Mouse (Mus musculus): ENCODE results near the gene Rbm34. TPM values are rescaled to one million over a fixed set of nuclear protein-coding genes. Genes with fewer than 3 reads are reported as not detected.

Rbm34 gene
- polyA plus RNA-seq, 1 experiment from 2014 or later = 31.7 TPM

DNA sequence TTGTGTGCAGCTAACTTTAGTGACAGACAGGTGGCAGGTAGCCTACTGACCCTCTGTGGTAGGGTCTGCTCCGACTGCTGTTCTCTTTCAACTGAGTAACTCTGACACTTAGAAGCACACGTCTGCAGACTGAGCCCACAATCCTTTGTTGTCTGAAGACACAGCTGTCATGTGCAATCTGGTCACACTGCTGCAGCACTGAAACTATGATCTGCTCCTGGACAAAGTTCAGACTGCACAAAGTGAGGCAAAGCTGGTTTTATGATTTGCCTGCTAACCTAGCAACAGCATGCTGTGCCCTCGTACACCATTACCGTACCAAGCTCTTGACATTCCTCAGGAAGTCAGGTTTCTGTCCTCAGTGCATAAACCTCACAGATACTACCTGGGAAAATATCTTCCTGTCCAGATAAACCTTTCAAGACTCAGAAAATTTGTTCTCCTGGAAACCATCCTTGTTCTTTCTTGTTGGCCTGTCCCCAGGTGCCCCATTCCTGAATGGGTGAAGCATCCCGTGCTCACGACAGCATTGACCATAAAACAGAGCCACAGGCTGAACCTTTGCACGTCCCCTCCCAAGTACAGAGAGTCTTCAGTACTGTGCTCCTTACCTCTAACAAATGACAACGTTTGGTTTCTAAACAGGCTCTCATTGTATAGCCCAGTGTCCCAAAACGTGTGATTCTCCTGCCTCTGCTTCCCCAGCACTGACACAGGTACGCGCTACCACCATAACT, 18.8 kb downstream of the Rbm34 start:
- Histone ChIP-seq H3K4me2 (no peak overlapping the region), H3K27ac (no peak overlapping the region), H3K36me3 (peaks cover 78% of the 10 kb centered on the region), H3K9ac (no peak overlapping the region), H3K27me3 (no peaks in the 10 kb centered on the region), H3K9me3 (no peaks in the 10 kb centered on the region), H3K4me3 (no peak overlapping the region), H3K4me1 (no peaks in the 10 kb centered on the region)
- no peak for ATAC-seq (ENCODE audit: insufficient number of reproducible peaks, insufficient read depth, low FRiP score, low TSS enrichment, low read depth)
- 87% methylated on average over 11 of the region's 11 CpGs for WGBS

DNA sequence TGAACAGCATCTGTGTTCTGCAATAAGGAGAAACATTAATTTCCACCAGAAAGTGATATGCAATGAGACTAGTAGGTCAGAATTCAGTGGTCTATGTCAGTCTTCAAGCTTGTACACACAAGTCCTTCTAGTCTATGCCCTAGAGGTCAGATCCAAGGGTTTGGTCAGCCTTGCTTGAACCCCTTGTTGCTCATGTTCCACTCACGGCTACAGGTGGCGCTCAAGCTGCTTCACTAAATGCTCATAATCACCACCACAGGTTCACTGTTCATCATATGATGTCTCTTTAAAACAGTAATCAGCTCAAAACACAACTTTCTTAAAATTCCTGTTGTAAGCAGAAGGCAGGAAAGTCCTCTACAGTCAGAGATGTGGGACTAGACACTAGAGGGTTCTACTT, 21.3 kb downstream of the Rbm34 start:
- 75% methylated on average over 2 of the region's 2 CpGs for WGBS
- Histone ChIP-seq H3K36me3 (peaks cover 58% of the 10 kb centered on the region), H3K4me2 (no peak overlapping the region)

DNA sequence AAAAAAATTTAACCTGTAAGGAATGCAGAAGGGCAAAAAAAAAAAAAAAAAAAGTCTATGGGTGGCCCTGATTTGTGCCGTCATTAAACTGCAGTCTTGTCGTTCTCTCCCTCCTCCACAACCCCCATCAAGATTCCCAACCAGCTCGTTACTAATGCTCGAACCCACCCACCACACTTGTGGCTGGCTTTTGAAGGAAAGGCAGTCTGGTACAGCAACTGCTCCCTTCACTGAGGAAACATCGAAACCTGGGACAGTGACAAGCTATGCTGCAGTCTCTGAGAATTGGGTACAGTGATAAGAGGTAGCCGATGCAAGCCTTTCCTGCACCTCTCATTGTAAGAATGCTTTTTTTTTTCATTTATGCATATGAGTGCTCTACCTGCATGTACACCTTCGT, 24.4 kb downstream of the Rbm34 start:
- H3K4me2 ChIP-seq = peak overlapping the region; percentile 94
- H3K4me1 ChIP-seq = peaks cover 20% of the 10 kb centered on the region
- no peak overlapping the region for H3K27ac ChIP-seq
- peak overlapping the region; percentile 92 for H3K4me3 ChIP-seq
- no peaks in the 10 kb centered on the region for H3K9me3 ChIP-seq
- WGBS = 74% methylated on average over 7 of the region's 7 CpGs
- no peak for ATAC-seq (ENCODE audit: insufficient number of reproducible peaks, insufficient read depth, low FRiP score, low TSS enrichment, low read depth)
- no peak overlapping the region; the same call in 1 of the 2 replicates for H3K9ac ChIP-seq
- H3K36me3 ChIP-seq = peaks cover 35% of the 10 kb centered on the region
- H3K27me3 ChIP-seq = no peaks in the 10 kb centered on the region

More for the DNA sequence above, 21.3 kb downstream of the Rbm34 start:
- Histone ChIP-seq H3K27ac (no peak overlapping the region), H3K9me3 (no peaks in the 10 kb centered on the region), H3K4me3 (no peak overlapping the region), H3K27me3 (no peaks in the 10 kb centered on the region), H3K9ac (no peak overlapping the region), H3K4me1 (peaks cover 4% of the 10 kb centered on the region)
- ATAC-seq (ENCODE audit: insufficient number of reproducible peaks, insufficient read depth, low FRiP score, low TSS enrichment, low read depth) = no peak

GRCm38 (mm10) chr8:126945730-126946163, 25.1 kb downstream of the Rbm34 start, which contains the start of gene Tomm20:
Tomm20 (minus strand) TSS chr8:126945844.
- H3K4me2 ChIP-seq = peak within 1 kb of the TSS; percentile 94

GRCm38 (mm10) chr8:126944781-126945691, 25.8 kb downstream of the Rbm34 start:
- peaks cover 21% of the 10 kb centered on the region for H3K36me3 ChIP-seq
- peak overlapping the region; percentile 92 for H3K4me3 ChIP-seq
- peak; percentile 52; the same call in 1 of the 2 replicates for ATAC-seq (ENCODE audit: insufficient number of reproducible peaks, insufficient read depth, low FRiP score, low TSS enrichment, low read depth)
- peaks cover 20% of the 10 kb centered on the region for H3K4me1 ChIP-seq
- peak overlapping the region; percentile 90 for H3K27ac ChIP-seq
- H3K4me2 ChIP-seq = peak overlapping the region; percentile 94
- no peaks in the 10 kb centered on the region for H3K27me3 ChIP-seq
- H3K9me3 ChIP-seq = no peaks in the 10 kb centered on the region
- peak overlapping the region; percentile 95 for H3K9ac ChIP-seq
- 1% methylated on average over 46 of the region's 46 CpGs for WGBS

More at GRCm38 (mm10) chr8:126945730-126946163, 25.1 kb downstream of the Rbm34 start, which contains the start of gene Tomm20:
- Histone ChIP-seq H3K9ac (peak within 1 kb of the TSS; percentile 95), H3K27ac (peak within 1 kb of the TSS; percentile 90), H3K36me3 (peaks cover 28% of the 10 kb centered on the region), H3K4me3 (peak within 1 kb of the TSS; percentile 92), H3K9me3 (no peaks in the 10 kb centered on the region), H3K27me3 (no peaks in the 10 kb centered on the region), H3K4me1 (peaks cover 20% of the 10 kb centered on the region)
- ATAC-seq (ENCODE audit: insufficient number of reproducible peaks, insufficient read depth, low FRiP score, low TSS enrichment, low read depth) = peak; percentile 88
- under 1% methylated on average over 48 of the region's 48 CpGs for WGBS

GRCm38 (mm10) chr8:126943565-126943964, 27.3 kb downstream of the Rbm34 start:
- H3K4me2 ChIP-seq = peak overlapping the region; percentile 94
- H3K27me3 ChIP-seq = no peaks in the 10 kb centered on the region
- H3K4me3 ChIP-seq = peak overlapping the region; percentile 92; the same call in 1 of the 2 replicates
- WGBS = 87% methylated on average over 7 of the region's 7 CpGs
- H3K9ac ChIP-seq = no peak overlapping the region
- H3K4me1 ChIP-seq = peaks cover 20% of the 10 kb centered on the region
- peaks cover 25% of the 10 kb centered on the region for H3K36me3 ChIP-seq
- H3K27ac ChIP-seq = no peak overlapping the region
- no peaks in the 10 kb centered on the region for H3K9me3 ChIP-seq
- ATAC-seq (ENCODE audit: insufficient number of reproducible peaks, insufficient read depth, low FRiP score, low TSS enrichment, low read depth) = no peak

DNA sequence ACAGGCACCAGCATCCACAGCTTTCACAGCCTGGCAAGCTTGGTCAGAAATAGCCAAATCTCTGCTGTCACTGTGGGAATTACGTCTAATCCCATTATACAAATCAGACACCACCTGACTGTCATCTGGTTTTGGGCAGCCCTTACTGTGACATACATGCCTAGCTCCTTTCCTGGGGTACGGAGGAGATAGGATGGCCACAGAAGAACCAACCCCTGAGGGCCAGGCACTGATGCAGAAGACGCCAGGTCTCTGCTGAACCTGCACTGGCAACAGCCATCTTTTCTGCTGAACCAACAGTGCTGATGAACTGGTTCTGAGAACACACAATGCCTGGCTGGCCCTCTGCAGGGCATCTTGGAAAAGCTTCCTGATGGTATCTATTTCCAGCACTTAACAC, 33.5 kb downstream of the Rbm34 start:
- Histone ChIP-seq H3K4me2 (no peak overlapping the region), H3K36me3 (peaks cover 68% of the 10 kb centered on the region), H3K9ac (no peak overlapping the region), H3K9me3 (no peaks in the 10 kb centered on the region), H3K4me1 (no peaks in the 10 kb centered on the region), H3K4me3 (no peak overlapping the region), H3K27me3 (no peaks in the 10 kb centered on the region), H3K27ac (no peak overlapping the region)
- ATAC-seq (ENCODE audit: insufficient number of reproducible peaks, insufficient read depth, low FRiP score, low TSS enrichment, low read depth) = no peak
- WGBS = 88% methylated on average over 3 of the region's 3 CpGs

GRCm38 (mm10) chr8:126935932-126936331, 34.9 kb downstream of the Rbm34 start:
- H3K4me3 ChIP-seq = no peak overlapping the region
- H3K4me1 ChIP-seq = no peaks in the 10 kb centered on the region
- H3K36me3 ChIP-seq = peaks cover 81% of the 10 kb centered on the region
- no peaks in the 10 kb centered on the region for H3K9me3 ChIP-seq
- no peak overlapping the region for H3K27ac ChIP-seq
- no peaks in the 10 kb centered on the region for H3K27me3 ChIP-seq
- no peak overlapping the region for H3K9ac ChIP-seq
- no peak for ATAC-seq (ENCODE audit: insufficient number of reproducible peaks, insufficient read depth, low FRiP score, low TSS enrichment, low read depth)
- no peak overlapping the region for H3K4me2 ChIP-seq

- no peak overlapping the region for H3K27ac ChIP-seq
- ATAC-seq (ENCODE audit: insufficient number of reproducible peaks, insufficient read depth, low FRiP score, low TSS enrichment, low read depth) = no peak
- no peak overlapping the region for H3K4me2 ChIP-seq
- H3K36me3 ChIP-seq = peaks cover 86% of the 10 kb centered on the region
- H3K9ac ChIP-seq = no peak overlapping the region
- no peaks in the 10 kb centered on the region for H3K4me1 ChIP-seq
- H3K4me3 ChIP-seq = no peak overlapping the region
- 93% methylated on average over 2 of the region's 2 CpGs for WGBS
- no peaks in the 10 kb centered on the region for H3K27me3 ChIP-seq
- H3K9me3 ChIP-seq = no peaks in the 10 kb centered on the region
Measured at GRCm38 (mm10) chr8:126935387-126935786, 35.5 kb downstream of the Rbm34 start.

GRCm38 (mm10) chr8:126932656-126933055, 38.2 kb downstream of the Rbm34 start:
- H3K4me2 ChIP-seq = no peak overlapping the region
- H3K27me3 ChIP-seq = no peaks in the 10 kb centered on the region
- peaks cover 76% of the 10 kb centered on the region for H3K36me3 ChIP-seq
- no peak overlapping the region for H3K9ac ChIP-seq
- H3K9me3 ChIP-seq = no peaks in the 10 kb centered on the region
- 69% methylated on average over 1 of the region's 1 CpGs for WGBS
- ATAC-seq (ENCODE audit: insufficient number of reproducible peaks, insufficient read depth, low FRiP score, low TSS enrichment, low read depth) = no peak
- H3K4me3 ChIP-seq = no peak overlapping the region
- H3K4me1 ChIP-seq = no peaks in the 10 kb centered on the region
- H3K27ac ChIP-seq = no peak overlapping the region

GRCm38 (mm10) chr8:126932249-126932648, 38.6 kb downstream of the Rbm34 start:
- 92% methylated on average over 1 of the region's 1 CpGs for WGBS
- Histone ChIP-seq H3K27ac (no peak overlapping the region), H3K27me3 (no peaks in the 10 kb centered on the region), H3K4me1 (no peaks in the 10 kb centered on the region), H3K9ac (no peak overlapping the region), H3K9me3 (no peaks in the 10 kb centered on the region), H3K4me3 (no peak overlapping the region), H3K36me3 (peaks cover 74% of the 10 kb centered on the region), H3K4me2 (no peak overlapping the region)
- ATAC-seq (ENCODE audit: insufficient number of reproducible peaks, insufficient read depth, low FRiP score, low TSS enrichment, low read depth) = no peak
